Mouse (Mus musculus): ENCODE results near the gene Utrn.

DNA sequence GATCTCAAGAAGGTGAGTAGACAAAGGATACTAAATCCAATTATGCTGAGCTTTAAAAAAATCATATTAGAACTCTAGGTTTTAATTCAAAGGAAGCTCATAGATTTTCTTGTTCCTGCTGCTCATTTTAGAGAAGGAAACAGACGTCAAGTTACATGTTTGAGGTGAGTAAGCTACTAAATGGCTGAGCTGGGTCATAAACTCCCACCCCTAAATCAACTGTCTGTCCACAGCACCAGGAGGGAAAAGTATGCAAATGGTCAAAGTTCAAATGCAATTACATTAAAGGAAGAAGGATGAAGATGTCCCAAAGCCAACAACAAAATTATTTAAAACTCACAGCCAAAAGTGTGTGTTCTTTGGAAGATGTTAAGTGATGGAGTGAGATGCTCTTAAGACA is 139.5 kb downstream of the Utrn start:
- no peak for TF ChIP-seq CTCF (IDR thresholded peaks at IDR 0.05; ENCODE audit: low read depth, low read length)
- TF ChIP-seq TAL1 (conservative IDR thresholded peaks at IDR 0.05; ENCODE audit: low read depth, low read length) = no peak
- no peak for TF ChIP-seq POLR2AphosphoS5 (IDR thresholded peaks at IDR 0.05; ENCODE audit: insufficient replicate concordance, low read depth, low read length)
- TF ChIP-seq GATA1 (IDR thresholded peaks at IDR 0.05; ENCODE audit: borderline replicate concordance, low read length) = no peak
- TF ChIP-seq GATA2 (IDR thresholded peaks at IDR 0.05; ENCODE audit: borderline replicate concordance, low read depth, low read length) = no peak
